Mouse (Mus musculus) hindbrain, embryonic 12.5 days (tissue): Measurements from ENCODE around the gene Hsd17b14. TPM values are rescaled to one million over a fixed set of nuclear protein-coding genes. Genes with fewer than 3 reads are reported as not detected.

Experiments used
- ATAC-seq: fragments of 200-750 bp; cut with Nextera tagmentation; 2 replicates; pipeline ENCODE4 v1.8.0; 2017; ENCODE audit warnings: moderate TSS enrichment; ENCODE audit not compliant: low FRiP score
- H3K27ac ChIP-seq: fragments of 300-500 bp; sonication (generic); 2 replicates; pipeline ENCODE4 v1.5.1; 2016; ENCODE audit warnings: mild to moderate bottlenecking
- H3K27me3 ChIP-seq: fragments of 300-500 bp; sonication (generic); 2 replicates; pipeline ENCODE4 v1.6.1; 2016; ENCODE audit warnings: mild to moderate bottlenecking
- H3K36me3 ChIP-seq: fragments of 300-500 bp; sonication (generic); 2 replicates; pipeline ENCODE4 v1.6.1; 2016; ENCODE audit warnings: mild to moderate bottlenecking
- H3K4me1 ChIP-seq: fragments of 300-500 bp; sonication (generic); 2 replicates; pipeline ENCODE4 v1.6.1; 2016
- H3K4me2 ChIP-seq: fragments of 300-500 bp; sonication (generic); replicated peaks from 2 replicates; pipeline ENCODE4 v1.6.1; 2016; ENCODE audit warnings: mild to moderate bottlenecking
- H3K4me3 ChIP-seq: fragments of 300-500 bp; sonication (generic); 2 replicates; pipeline ENCODE4 v1.5.1; 2016; ENCODE audit warnings: mild to moderate bottlenecking
- H3K9ac ChIP-seq: fragments of 300-500 bp; sonication (generic); 2 replicates; pipeline ENCODE4 v1.6.1; 2016; ENCODE audit warnings: mild to moderate bottlenecking, moderate library complexity
- H3K9me3 ChIP-seq: fragments of 300-500 bp; sonication (generic); replicated peaks from 2 replicates; pipeline ENCODE4 v1.6.1; 2016; ENCODE audit warnings: mild to moderate bottlenecking
- WGBS: fragments of 180-500 bp; shearing (Covaris S2); methylation state at CpG from one replicate; pipeline ENCODE4 v1.1.7; 2016; 5-methylcytosine and 5-hydroxymethylcytosine counted together
- polyA plus RNA-seq: library from polyadenylated mRNA; unstranded; fragments of >200 nt; fragmentation: Nextera tagmentation; extraction: Ambion mirVana; gene quantifications from 2 replicates; pipeline ENCODE4 v1.2.1, GENCODE M21; 2016

The Hsd17b14 gene
- polyA plus RNA-seq, 1 experiment from 2014 or later, result 0.79 TPM

DNA sequence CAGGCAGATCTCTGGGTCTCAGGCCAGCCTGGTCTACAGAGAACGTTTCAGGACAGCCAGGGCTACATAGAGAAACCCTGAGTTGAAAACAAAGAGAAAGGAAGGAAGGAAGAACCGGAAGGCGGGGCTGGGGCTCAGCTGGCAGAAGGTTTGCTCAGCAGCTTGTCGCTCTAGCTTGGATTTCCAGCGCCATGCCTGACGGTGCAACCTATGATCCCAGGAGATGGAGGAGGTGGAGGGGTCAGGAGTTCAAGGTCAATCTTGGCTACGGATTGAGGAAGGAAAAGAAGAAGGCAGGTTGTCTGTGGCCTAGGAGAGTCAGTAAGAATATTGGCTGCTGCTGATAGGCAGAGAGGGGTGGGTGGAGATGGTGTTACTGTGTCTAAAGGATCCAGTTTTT is 5.5 kb downstream of the Hsd17b14 start:
- H3K27me3 ChIP-seq, result 0 out of 2 replicates have a peak, but pooled peaks cover 4% of the 10 kb centered on the region
- H3K36me3 ChIP-seq, result no peaks in the 10 kb centered on the region
- H3K9me3 ChIP-seq, result no peaks in the 10 kb centered on the region
- H3K4me2 ChIP-seq, result no peak overlapping the region
- H3K9ac ChIP-seq, result no peak overlapping the region
- no peak overlapping the region for H3K4me3 ChIP-seq
- no peak overlapping the region for H3K27ac ChIP-seq
- ATAC-seq, result no peak
- 79% methylated on average over 7 of the region's 7 CpGs for whole genome bisulfite sequencing
- no peaks in the 10 kb centered on the region; the same call in 1 of the 2 replicates for H3K4me1 ChIP-seq

GRCm38 (mm10) chr7:45560843-45561623 is 6.3 kb downstream of the Hsd17b14 start:
- peak; percentile 52; the same call in 1 of the 2 replicates for ATAC-seq

DNA sequence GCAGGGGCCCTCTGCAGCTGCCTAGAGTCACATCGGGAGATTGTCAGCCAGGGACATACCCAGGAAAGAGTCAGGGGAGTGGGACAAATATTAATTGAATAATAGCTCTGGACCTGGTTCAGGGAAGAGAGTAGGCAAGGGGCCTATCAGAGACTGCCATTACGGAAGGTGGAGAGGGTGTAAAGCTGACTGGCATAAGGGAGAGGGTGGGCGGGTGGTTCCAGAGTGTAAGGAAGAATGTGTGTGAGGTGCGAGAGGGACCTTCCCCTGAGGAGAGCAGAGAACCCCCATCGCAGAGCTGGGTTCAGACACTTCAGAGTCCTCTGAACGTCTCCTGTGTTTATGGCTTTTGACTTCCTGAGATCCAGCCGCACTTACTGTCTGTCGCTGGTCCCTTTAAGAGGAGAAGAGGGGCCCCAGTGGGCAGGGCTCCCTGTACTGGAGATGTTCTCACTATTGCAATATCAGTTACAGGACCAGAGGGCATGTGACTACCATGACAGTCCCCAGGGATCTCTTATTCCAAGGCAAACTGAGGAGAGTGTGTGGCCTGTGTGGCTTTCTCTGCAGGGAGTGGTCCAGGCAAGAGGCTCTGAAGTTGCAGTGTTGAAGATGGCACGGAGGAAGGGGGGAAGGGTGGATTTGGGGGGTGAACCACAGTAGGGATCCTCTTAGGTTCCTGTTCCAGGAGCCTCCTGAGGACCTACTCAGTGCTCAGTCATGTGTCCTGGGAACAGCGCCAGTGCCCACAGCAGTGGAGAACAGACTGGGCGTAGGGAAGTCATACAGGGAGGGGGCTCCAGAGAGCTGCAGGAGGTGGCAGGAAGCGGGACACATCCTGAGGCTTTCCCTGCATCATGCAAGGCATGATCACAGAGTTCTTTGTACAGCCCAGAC is 7.2 kb downstream of the Hsd17b14 start:
- ATAC-seq, result peak; percentile 35; the same call in 1 of the 2 replicates
- Histone ChIP-seq H3K27ac (no peak overlapping the region), H3K4me3 (no peak overlapping the region), H3K27me3 (0 out of 2 replicates have a peak, but pooled peaks cover 4% of the 10 kb centered on the region), H3K4me1 (no peaks in the 10 kb centered on the region; the same call in 1 of the 2 replicates), H3K9me3 (no peaks in the 10 kb centered on the region), H3K4me2 (0 out of 2 replicates have a peak overlapping the region, but pooled peaks have one; percentile 4), H3K9ac (0 out of 2 replicates have a peak overlapping the region, but pooled peaks have one; percentile 8), H3K36me3 (no peaks in the 10 kb centered on the region)
- 52% methylated on average over 12 of the region's 12 CpGs for WGBS

More at GRCm38 (mm10) chr7:45560843-45561623, 6.3 kb downstream of the Hsd17b14 start:
- 25% methylated on average over 17 of the region's 17 CpGs for WGBS
- no peak overlapping the region for H3K27ac ChIP-seq
- H3K4me2 ChIP-seq, result peak overlapping the region; percentile 4; the same call in 1 of the 2 replicates
- 0 out of 2 replicates have a peak, but pooled peaks cover 4% of the 10 kb centered on the region for H3K27me3 ChIP-seq
- H3K9ac ChIP-seq, result no peak overlapping the region
- no peaks in the 10 kb centered on the region for H3K36me3 ChIP-seq
- no peaks in the 10 kb centered on the region; the same call in 1 of the 2 replicates for H3K4me1 ChIP-seq
- no peak overlapping the region for H3K4me3 ChIP-seq
- H3K9me3 ChIP-seq, result no peaks in the 10 kb centered on the region

DNA sequence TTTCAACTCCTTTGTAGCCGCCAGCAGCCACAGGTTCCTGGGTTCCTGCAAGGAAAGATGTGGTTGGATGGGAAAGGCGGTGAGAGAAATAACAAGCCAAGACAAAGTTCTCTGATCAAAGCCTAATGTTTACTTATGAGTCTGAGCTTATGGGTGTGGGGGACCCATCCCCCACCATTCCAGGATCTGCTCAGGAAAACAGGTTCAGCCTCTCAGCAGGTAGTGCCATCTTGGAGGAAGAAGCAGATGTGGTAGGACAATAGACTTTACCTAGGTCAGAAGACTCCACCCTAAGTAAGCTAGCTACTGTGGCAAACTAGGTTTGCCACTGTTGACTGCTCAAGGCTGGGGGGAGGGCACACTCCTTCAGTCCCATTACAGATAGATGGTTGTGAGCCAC is 10.1 kb downstream of the Hsd17b14 start:
- H3K27me3 ChIP-seq, result 0 out of 2 replicates have a peak, but pooled peaks cover 4% of the 10 kb centered on the region
- H3K9ac ChIP-seq, result no peak overlapping the region; the same call in 1 of the 2 replicates
- WGBS, result 74% methylated on average over 2 of the region's 2 CpGs
- ATAC-seq, result no peak
- H3K4me1 ChIP-seq, result peaks cover 12% of the 10 kb centered on the region
- H3K36me3 ChIP-seq, result no peaks in the 10 kb centered on the region
- H3K4me2 ChIP-seq, result no peak overlapping the region
- no peaks in the 10 kb centered on the region for H3K9me3 ChIP-seq
- no peak overlapping the region for H3K4me3 ChIP-seq
- H3K27ac ChIP-seq, result no peak overlapping the region

DNA sequence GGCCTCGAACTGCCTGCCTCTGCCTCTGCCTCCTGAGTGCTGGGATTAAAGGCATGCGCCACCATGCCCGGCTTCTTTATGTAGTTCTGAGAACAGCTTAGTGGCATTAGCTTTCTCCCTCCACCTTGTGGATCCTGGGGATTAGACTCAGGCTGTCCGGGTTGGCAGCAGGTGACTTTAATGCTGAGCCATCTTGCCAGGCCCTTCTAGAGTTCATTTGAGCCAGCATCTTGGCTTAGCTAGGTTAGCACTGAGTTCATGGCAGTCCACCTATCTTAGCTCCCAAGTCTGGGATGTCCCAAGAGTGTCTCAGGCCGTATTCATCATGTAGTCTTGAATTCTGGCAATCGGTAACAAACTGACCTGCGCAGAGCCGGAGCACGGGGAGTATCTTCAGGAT is 10.8 kb downstream of the Hsd17b14 start:
- no peaks in the 10 kb centered on the region for H3K9me3 ChIP-seq
- H3K4me2 ChIP-seq, result no peak overlapping the region
- no peak overlapping the region for H3K4me3 ChIP-seq
- ATAC-seq, result no peak
- no peak overlapping the region for H3K9ac ChIP-seq
- peaks cover 14% of the 10 kb centered on the region for H3K4me1 ChIP-seq
- H3K27me3 ChIP-seq, result 0 out of 2 replicates have a peak, but pooled peaks cover 4% of the 10 kb centered on the region
- no peaks in the 10 kb centered on the region for H3K36me3 ChIP-seq
- no peak overlapping the region for H3K27ac ChIP-seq
- 93% methylated on average over 9 of the region's 9 CpGs for WGBS

DNA sequence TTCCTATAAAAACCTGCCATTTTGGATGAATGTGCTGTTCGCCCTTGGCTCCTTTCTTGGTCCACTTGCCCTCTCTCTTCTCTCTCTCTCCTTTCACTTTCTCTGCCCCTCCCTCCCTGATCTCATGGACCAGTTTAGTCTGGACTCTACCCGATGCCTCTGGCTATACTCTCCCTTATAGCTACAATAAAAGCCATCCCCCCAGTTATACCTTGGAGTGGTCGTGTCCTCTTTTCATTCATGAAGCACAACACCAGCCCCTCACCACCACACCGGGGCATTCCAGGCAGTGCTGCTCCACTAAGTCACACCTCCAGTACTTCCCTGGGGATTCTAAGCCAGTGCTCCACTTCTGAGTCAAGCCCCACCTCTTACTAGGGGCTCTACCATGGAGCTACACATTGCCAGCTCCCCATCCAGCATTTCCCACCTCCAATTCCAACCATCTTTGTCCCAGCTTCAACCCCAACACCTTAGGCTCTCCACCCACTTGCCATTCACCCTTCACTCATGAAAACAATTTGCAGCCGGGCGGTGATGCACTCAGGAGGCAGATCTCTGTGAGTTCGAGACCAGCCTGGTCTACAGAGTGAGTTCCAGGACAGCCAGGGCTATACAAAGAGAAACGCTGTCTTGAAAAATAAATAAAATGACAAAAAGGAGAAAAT is 12.6 kb downstream of the Hsd17b14 start:
- H3K9me3 ChIP-seq, result no peaks in the 10 kb centered on the region
- H3K27me3 ChIP-seq, result no peaks in the 10 kb centered on the region
- WGBS, result 73% methylated on average over 8 of the region's 8 CpGs
- H3K9ac ChIP-seq, result no peak overlapping the region
- H3K4me3 ChIP-seq, result no peak overlapping the region
- H3K4me2 ChIP-seq, result peak overlapping the region; percentile 82
- peaks cover 30% of the 10 kb centered on the region for H3K4me1 ChIP-seq
- ATAC-seq, result no peak
- H3K36me3 ChIP-seq, result no peaks in the 10 kb centered on the region
- no peak overlapping the region for H3K27ac ChIP-seq

DNA sequence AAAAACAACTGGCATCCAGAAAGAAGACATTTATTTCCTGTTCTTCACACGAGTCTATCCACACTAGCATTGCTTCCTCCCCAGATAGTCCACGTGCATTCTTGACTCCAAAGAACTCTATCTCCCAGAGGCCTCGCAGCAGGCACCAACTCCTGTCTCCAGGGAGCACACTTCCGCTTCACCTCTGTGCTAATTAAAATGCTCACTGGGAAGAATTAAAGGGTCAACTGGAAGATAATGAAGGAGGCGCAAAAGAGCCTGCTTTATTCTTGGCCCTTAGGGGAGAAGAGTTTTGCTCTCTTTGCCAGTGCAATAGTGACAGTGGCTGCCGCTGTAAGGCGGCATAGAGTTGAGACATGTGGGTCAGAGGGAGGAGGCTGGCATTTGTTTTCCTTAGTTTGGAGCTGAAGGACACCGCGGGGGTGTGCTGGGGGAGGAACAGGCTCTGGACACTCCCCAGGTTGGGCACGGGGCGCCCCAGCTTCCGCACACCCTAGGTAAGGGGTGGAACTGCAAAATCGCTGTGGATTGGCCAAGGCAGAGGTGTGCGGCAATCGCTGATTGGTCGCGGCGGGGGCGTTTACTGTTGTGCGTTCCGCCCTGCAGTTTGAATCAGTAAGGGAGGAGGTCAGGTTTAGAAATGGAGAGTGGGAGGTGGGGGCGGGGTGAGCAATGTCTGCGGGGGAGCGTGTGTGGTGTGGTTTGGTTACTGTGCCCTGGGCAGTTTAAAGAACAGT is 13.3 kb downstream of the Hsd17b14 start:
- H3K4me1 ChIP-seq, result peaks cover 30% of the 10 kb centered on the region
- peak overlapping the region; percentile 61 for H3K9ac ChIP-seq
- peak overlapping the region; percentile 71 for H3K27ac ChIP-seq
- peak overlapping the region; percentile 47 for H3K4me3 ChIP-seq
- H3K9me3 ChIP-seq, result no peaks in the 10 kb centered on the region
- no peaks in the 10 kb centered on the region for H3K36me3 ChIP-seq
- peak; percentile 94 for ATAC-seq
- no peaks in the 10 kb centered on the region for H3K27me3 ChIP-seq
- WGBS, result under 1% methylated on average over 24 of the region's 24 CpGs
- H3K4me2 ChIP-seq, result peak overlapping the region; percentile 82

- 84% methylated on average over 10 of the region's 10 CpGs for WGBS
- no peak for ATAC-seq
- H3K27me3 ChIP-seq, result no peaks in the 10 kb centered on the region
- H3K27ac ChIP-seq, result peak overlapping the region; percentile 71
- H3K4me3 ChIP-seq, result peak overlapping the region; percentile 47
- peaks cover 30% of the 10 kb centered on the region for H3K4me1 ChIP-seq
- H3K4me2 ChIP-seq, result peak overlapping the region; percentile 82
- H3K36me3 ChIP-seq, result no peaks in the 10 kb centered on the region
- peak overlapping the region; percentile 61; the same call in 1 of the 2 replicates for H3K9ac ChIP-seq
- H3K9me3 ChIP-seq, result no peaks in the 10 kb centered on the region
Measured at GRCm38 (mm10) chr7:45568601-45569473, 14.1 kb downstream of the Hsd17b14 start.

DNA sequence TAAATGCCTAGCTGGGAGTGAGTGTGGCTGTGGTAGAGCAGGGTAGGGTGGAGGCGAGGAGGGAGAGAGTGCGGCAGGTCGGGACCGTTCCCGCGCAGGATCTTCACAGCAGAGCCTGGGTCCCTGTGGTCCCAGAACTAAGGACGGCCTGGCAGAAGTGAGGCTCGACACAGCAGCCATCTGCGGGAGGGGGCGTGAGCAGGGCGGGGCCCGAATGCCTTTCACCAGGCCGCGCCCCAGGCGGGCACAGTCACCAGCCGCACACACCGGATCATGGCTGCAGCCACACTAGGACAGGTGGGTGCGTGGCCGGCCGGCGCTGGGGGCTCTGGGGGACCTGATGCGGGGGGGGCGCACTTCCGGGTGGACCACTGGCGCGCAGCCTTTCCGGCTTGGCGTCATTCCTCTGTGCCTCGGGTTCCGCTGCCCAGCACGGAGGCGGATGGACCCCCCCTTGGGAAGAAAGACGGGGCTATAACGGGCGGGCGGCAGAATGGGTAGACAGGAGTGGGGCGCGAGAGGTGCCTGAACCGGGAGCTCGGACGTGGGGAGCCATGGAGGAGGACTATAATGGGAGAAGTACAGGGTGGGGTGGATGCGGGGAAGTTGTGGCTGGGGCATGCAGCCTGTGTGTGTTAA is 15.5 kb downstream of the Hsd17b14 start, which contains the start of gene Bcat2:
Gene Bcat2 (plus strand): TSS at position 51 of the 639 bp plus-strand sequence.
- peak within 1 kb of the TSS; percentile 82 for H3K9ac ChIP-seq
- under 1% methylated on average over 42 of the region's 42 CpGs for WGBS
- H3K36me3 ChIP-seq, result no peaks in the 10 kb centered on the region
- H3K4me3 ChIP-seq, result peak within 1 kb of the TSS; percentile 61
- H3K9me3 ChIP-seq, result no peaks in the 10 kb centered on the region
- H3K27ac ChIP-seq, result peak within 1 kb of the TSS; percentile 85
- no peaks in the 10 kb centered on the region for H3K27me3 ChIP-seq
- peak; percentile 72 for ATAC-seq
- H3K4me2 ChIP-seq, result peak within 1 kb of the TSS; percentile 66
- H3K4me1 ChIP-seq, result peaks cover 30% of the 10 kb centered on the region

GRCm38 (mm10) chr7:45571966-45572365 is 17.3 kb downstream of the Hsd17b14 start:
- WGBS, result 53% methylated on average over 1 of the region's 1 CpGs
- H3K9ac ChIP-seq, result no peak overlapping the region; the same call in 1 of the 2 replicates
- H3K9me3 ChIP-seq, result no peaks in the 10 kb centered on the region
- H3K4me3 ChIP-seq, result no peak overlapping the region
- H3K4me2 ChIP-seq, result 0 out of 2 replicates have a peak overlapping the region, but pooled peaks have one; percentile 66
- H3K36me3 ChIP-seq, result peaks cover 7% of the 10 kb centered on the region
- H3K27me3 ChIP-seq, result no peaks in the 10 kb centered on the region
- ATAC-seq, result no peak
- H3K4me1 ChIP-seq, result peaks cover 30% of the 10 kb centered on the region
- H3K27ac ChIP-seq, result no peak overlapping the region
